Mouse (Mus musculus): Measurements from ENCODE around the gene Ncor2. TPM values are rescaled to one million over a fixed set of nuclear protein-coding genes. Genes with fewer than 3 reads are reported as not detected.
"Not testable (repeated sequence)": the region's sequence is repeated elsewhere in the genome, so short reads cannot be mapped to it uniquely, and the experiment has no call there.

Ncor2 gene
- total and polyA plus RNA-seq, 2 experiments = 7.1 to 15.0 TPM

DNA sequence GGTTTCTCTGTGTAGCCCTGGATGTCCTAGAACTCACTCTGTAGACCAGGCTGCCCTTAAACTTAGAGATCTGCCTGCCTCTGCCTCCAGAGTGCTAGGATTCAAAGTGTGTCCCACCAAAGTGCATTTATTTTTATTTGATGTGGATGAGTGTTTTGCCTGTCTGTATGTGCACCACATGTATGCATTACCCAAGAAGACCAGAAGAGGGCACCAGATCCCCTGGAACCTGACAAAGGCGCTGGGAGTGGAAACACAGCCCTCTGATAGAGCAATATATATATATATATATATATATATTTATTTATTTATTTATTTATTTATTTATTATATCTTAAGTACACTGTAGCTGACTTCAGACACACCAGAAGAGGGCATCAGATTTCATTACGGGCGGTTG lies 25.9 kb upstream of the Ncor2 start:
- 95% methylated on average over 3 of the region's 3 CpGs for WGBS
- not testable (repeated sequence) for H3K27ac ChIP-seq (replicated peaks; ENCODE audit: insufficient read depth, low read depth, low read length); H3K27me3 ChIP-seq (ENCODE audit: control insufficient read depth, insufficient read depth, low read length); H3K9ac ChIP-seq (ENCODE audit: low read depth, low read length); H3K4me1 ChIP-seq (ENCODE audit: control insufficient read depth, insufficient read depth, low read length); H3K36me3 ChIP-seq (ENCODE audit: control insufficient read depth, insufficient read depth, low read length); DNase-seq (ENCODE audit: extremely low read depth, low read depth, low spot score); H3K79me2 ChIP-seq (ENCODE audit: control insufficient read depth, insufficient read depth, low read length); H3K4me3 ChIP-seq (ENCODE audit: insufficient read depth, low read depth, low read length)
- peak; percentile 4; the same call in 1 of the 2 replicates for TF ChIP-seq CTCF (IDR thresholded peaks at IDR 0.05; ENCODE audit: low read depth, low read length)

DNA sequence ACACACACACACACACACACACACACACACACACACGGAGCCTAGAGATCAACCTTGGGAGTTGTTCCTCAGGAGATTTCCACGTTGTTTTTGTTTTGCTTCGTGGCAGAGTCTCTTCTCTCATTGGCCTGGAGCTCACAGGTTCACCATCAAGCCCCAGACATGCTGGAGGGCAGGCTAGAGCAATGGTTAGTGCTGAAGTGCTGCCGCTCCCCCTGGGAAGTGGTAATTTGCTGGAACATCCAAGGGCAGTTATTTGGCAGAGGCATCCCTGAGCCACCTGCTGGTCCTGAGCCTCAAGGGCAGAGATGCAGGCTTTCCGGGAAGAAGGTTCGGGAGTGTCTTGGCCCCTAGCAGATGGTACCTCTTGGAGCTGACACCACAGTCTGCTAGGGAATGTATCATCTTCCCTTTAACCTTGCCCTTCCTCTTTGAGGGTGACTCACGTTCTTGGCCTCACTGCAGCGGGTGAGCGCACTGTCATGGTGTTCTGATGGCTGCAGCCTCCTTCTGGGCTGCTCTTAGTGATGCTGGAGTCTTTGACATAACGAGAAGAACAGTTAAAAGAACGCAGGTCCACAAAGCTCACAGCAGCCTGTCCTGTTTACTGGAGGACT lies 25.3 kb upstream of the Ncor2 start:
- WGBS = 86% methylated on average over 11 of the region's 11 CpGs
- Histone ChIP-seq H3K27ac (replicated peaks; ENCODE audit: insufficient read depth, low read depth, low read length) (no peak overlapping the region), H3K9ac (ENCODE audit: low read depth, low read length) (no peak overlapping the region), H3K4me1 (ENCODE audit: control insufficient read depth, insufficient read depth, low read length) (peaks cover 8% of the 10 kb centered on the region; the same call in 1 of the 2 replicates), H3K79me2 (ENCODE audit: control insufficient read depth, insufficient read depth, low read length) (no peaks in the 10 kb centered on the region), H3K4me3 (ENCODE audit: insufficient read depth, low read depth, low read length) (no peak overlapping the region), H3K36me3 (ENCODE audit: control insufficient read depth, insufficient read depth, low read length) (no peaks in the 10 kb centered on the region), H3K27me3 (ENCODE audit: control insufficient read depth, insufficient read depth, low read length) (no peaks in the 10 kb centered on the region)
- no peak for TF ChIP-seq CTCF (IDR thresholded peaks at IDR 0.05; ENCODE audit: low read depth, low read length)
- no peak for TF ChIP-seq POLR2A (IDR thresholded peaks at IDR 0.05; ENCODE audit: extremely low read depth, insufficient read depth, low read length)
- no peak for DNase-seq (ENCODE audit: extremely low read depth, low read depth, low spot score)

DNA sequence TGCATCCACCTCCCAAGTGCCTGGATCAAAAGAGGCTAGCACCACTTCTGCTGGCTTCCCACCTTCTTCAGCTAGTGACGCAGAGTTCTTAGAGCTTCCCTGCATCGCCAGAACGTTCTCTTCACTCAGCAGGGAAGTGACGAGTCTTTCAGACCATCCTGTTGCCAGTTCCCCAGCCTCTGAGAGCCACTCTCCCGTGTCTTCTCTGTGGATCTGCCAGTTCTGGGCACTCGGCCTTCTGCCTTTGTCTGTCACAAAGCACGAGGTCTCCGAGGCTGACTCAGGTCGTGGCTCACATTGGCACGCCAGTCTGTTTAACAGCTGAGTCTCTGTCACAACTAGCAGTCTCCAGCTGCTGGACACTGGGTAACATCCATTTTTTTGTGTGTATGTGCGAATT lies 24.7 kb upstream of the Ncor2 start:
- H3K27ac ChIP-seq (replicated peaks; ENCODE audit: insufficient read depth, low read depth, low read length) = no peak overlapping the region
- peaks cover 8% of the 10 kb centered on the region; the same call in 1 of the 2 replicates for H3K4me1 ChIP-seq (ENCODE audit: control insufficient read depth, insufficient read depth, low read length)
- TF ChIP-seq CTCF (IDR thresholded peaks at IDR 0.05; ENCODE audit: low read depth, low read length) = no peak
- no peak for TF ChIP-seq POLR2A (IDR thresholded peaks at IDR 0.05; ENCODE audit: extremely low read depth, insufficient read depth, low read length)
- no peaks in the 10 kb centered on the region for H3K79me2 ChIP-seq (ENCODE audit: control insufficient read depth, insufficient read depth, low read length)
- no peaks in the 10 kb centered on the region for H3K27me3 ChIP-seq (ENCODE audit: control insufficient read depth, insufficient read depth, low read length)
- H3K36me3 ChIP-seq (ENCODE audit: control insufficient read depth, insufficient read depth, low read length) = no peaks in the 10 kb centered on the region
- no peak for DNase-seq (ENCODE audit: extremely low read depth, low read depth, low spot score)
- H3K4me3 ChIP-seq (ENCODE audit: insufficient read depth, low read depth, low read length) = no peak overlapping the region
- no peak overlapping the region for H3K9ac ChIP-seq (ENCODE audit: low read depth, low read length)
- whole genome bisulfite sequencing = 76% methylated on average over 11 of the region's 11 CpGs

- DNase-seq (ENCODE audit: extremely low read depth, low read depth, low spot score) = peak; percentile 52
- Histone ChIP-seq H3K36me3 (ENCODE audit: control insufficient read depth, insufficient read depth, low read length) (no peaks in the 10 kb centered on the region), H3K9ac (ENCODE audit: low read depth, low read length) (no peak overlapping the region), H3K4me1 (ENCODE audit: control insufficient read depth, insufficient read depth, low read length) (peaks cover 8% of the 10 kb centered on the region; the same call in 1 of the 2 replicates), H3K27ac (replicated peaks; ENCODE audit: insufficient read depth, low read depth, low read length) (no peak overlapping the region), H3K79me2 (ENCODE audit: control insufficient read depth, insufficient read depth, low read length) (no peaks in the 10 kb centered on the region), H3K4me3 (ENCODE audit: insufficient read depth, low read depth, low read length) (no peak overlapping the region), H3K27me3 (ENCODE audit: control insufficient read depth, insufficient read depth, low read length) (no peaks in the 10 kb centered on the region)
- TF ChIP-seq POLR2A (IDR thresholded peaks at IDR 0.05; ENCODE audit: extremely low read depth, insufficient read depth, low read length) (no peak), CTCF (IDR thresholded peaks at IDR 0.05; ENCODE audit: low read depth, low read length) (no peak)
- 30% methylated on average over 7 of the region's 7 CpGs for WGBS
Measured at GRCm38 (mm10) chr5:125203099-125203498, 24.1 kb upstream of the Ncor2 start.

DNA sequence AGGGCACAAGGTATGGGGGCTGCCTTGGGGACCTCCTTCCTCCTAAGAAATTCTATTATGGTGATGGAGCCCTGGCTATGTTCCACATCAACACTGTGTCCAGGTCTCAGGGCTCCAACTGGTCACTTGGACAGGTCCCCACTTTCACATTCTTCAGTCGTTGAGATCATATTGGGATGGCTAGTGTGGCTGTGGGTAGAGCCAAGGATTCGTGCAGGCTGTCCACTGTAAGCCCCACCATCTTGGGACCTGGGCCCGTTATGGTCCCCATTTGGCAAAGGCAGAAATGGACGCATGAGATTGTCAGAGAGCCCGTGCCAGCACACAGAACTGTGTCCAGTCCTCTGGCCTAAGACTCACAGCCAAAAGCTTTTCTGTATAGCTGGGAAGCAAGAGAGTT lies 23.1 kb upstream of the Ncor2 start:
- TF ChIP-seq CTCF (IDR thresholded peaks at IDR 0.05; ENCODE audit: low read depth, low read length) (no peak), POLR2A (IDR thresholded peaks at IDR 0.05; ENCODE audit: extremely low read depth, insufficient read depth, low read length) (no peak)
- 23% methylated on average over 5 of the region's 5 CpGs for WGBS
- Histone ChIP-seq H3K27me3 (ENCODE audit: control insufficient read depth, insufficient read depth, low read length) (no peaks in the 10 kb centered on the region), H3K36me3 (ENCODE audit: control insufficient read depth, insufficient read depth, low read length) (no peaks in the 10 kb centered on the region), H3K9ac (ENCODE audit: low read depth, low read length) (no peak overlapping the region), H3K27ac (replicated peaks; ENCODE audit: insufficient read depth, low read depth, low read length) (no peak overlapping the region), H3K4me3 (ENCODE audit: insufficient read depth, low read depth, low read length) (no peak overlapping the region), H3K4me1 (ENCODE audit: control insufficient read depth, insufficient read depth, low read length) (peaks cover 8% of the 10 kb centered on the region; the same call in 1 of the 2 replicates), H3K79me2 (ENCODE audit: control insufficient read depth, insufficient read depth, low read length) (no peaks in the 10 kb centered on the region)
- no peak for DNase-seq (ENCODE audit: extremely low read depth, low read depth, low spot score)

DNA sequence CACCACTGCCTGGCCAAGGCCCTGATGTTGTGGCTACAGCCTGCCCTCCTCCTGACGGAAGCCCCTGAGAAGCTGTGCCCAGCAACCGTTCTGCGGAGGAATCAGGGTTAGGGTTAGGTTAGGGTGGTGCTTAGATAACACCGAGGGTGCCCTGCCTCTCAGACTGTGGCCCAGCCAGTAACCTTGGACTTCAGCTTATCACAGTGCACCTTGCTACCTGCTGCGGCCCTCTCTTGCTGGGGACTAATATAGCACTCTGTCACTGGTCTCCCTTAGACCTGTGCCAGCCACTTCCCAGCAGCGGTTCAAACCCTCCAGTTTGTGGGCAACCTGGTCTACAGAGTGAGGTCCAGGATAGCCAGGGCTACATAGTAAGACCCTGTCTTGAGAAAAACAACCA lies 20.1 kb upstream of the Ncor2 start:
- 75% methylated on average over 6 of the region's 6 CpGs for WGBS

DNA sequence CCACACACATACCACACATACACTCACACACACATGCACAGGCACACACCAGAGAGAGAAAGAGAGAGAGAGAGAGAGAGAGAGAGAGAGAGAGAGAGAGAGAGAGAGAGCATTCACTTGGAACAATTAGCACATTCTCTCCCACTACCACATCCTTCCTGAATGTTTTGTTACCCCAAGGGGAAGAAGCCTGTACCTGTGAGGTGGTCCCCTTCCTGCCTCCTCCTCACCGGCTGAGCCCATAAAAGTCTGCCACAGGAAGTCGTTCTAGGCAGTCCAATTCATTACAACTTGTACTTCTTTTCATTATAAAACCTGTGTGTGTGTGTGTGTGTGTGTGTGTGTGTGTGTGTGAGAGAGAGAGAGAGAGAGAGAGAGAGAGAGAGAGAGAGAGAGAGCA lies 18.3 kb upstream of the Ncor2 start:
- H3K27ac ChIP-seq (replicated peaks; ENCODE audit: insufficient read depth, low read depth, low read length); H3K27me3 ChIP-seq (ENCODE audit: control insufficient read depth, insufficient read depth, low read length); H3K4me3 ChIP-seq (ENCODE audit: insufficient read depth, low read depth, low read length); H3K36me3 ChIP-seq (ENCODE audit: control insufficient read depth, insufficient read depth, low read length); H3K4me1 ChIP-seq (ENCODE audit: control insufficient read depth, insufficient read depth, low read length); H3K79me2 ChIP-seq (ENCODE audit: control insufficient read depth, insufficient read depth, low read length); DNase-seq (ENCODE audit: extremely low read depth, low read depth, low spot score); H3K9ac ChIP-seq (ENCODE audit: low read depth, low read length): not testable (repeated sequence)
- 86% methylated on average over 2 of the region's 2 CpGs for WGBS

More for the DNA sequence above, 20.1 kb upstream of the Ncor2 start:
- Histone ChIP-seq H3K79me2 (ENCODE audit: control insufficient read depth, insufficient read depth, low read length) (no peaks in the 10 kb centered on the region), H3K36me3 (ENCODE audit: control insufficient read depth, insufficient read depth, low read length) (no peaks in the 10 kb centered on the region), H3K9ac (ENCODE audit: low read depth, low read length) (no peak overlapping the region), H3K27ac (replicated peaks; ENCODE audit: insufficient read depth, low read depth, low read length) (no peak overlapping the region), H3K27me3 (ENCODE audit: control insufficient read depth, insufficient read depth, low read length) (no peaks in the 10 kb centered on the region), H3K4me3 (ENCODE audit: insufficient read depth, low read depth, low read length) (no peak overlapping the region), H3K4me1 (ENCODE audit: control insufficient read depth, insufficient read depth, low read length) (peaks cover 8% of the 10 kb centered on the region; the same call in 1 of the 2 replicates)
- peak; percentile 22 for DNase-seq (ENCODE audit: extremely low read depth, low read depth, low spot score)
- TF ChIP-seq CTCF (IDR thresholded peaks at IDR 0.05; ENCODE audit: low read depth, low read length) = no peak
- TF ChIP-seq POLR2A (IDR thresholded peaks at IDR 0.05; ENCODE audit: extremely low read depth, insufficient read depth, low read length) = no peak
